Mouse (Mus musculus) liver, embryonic 15.5 days (tissue): ENCODE data around the gene Cdk6. TPM values are rescaled to one million over a fixed set of nuclear protein-coding genes. Genes with fewer than 3 reads are reported as not detected.

Experiments used
- ATAC-seq: fragments of 200-750 bp; cut with Nextera tagmentation; 2 replicates; pipeline ENCODE4 v1.8.0; 2017; ENCODE audit warnings: moderate number of reproducible peaks, mild to moderate bottlenecking, moderate library complexity; ENCODE audit not compliant: insufficient read depth
- H3K27ac ChIP-seq: fragments of 300-500 bp; sonication (generic); replicated peaks from 2 replicates; pipeline ENCODE4 v1.5.1; 2015; ENCODE audit warnings: mild to moderate bottlenecking, inconsistent platforms
- H3K27me3 ChIP-seq: fragments of 300-500 bp; sonication (generic); 2 replicates; pipeline ENCODE4 v1.6.1; 2015; ENCODE audit warnings: mild to moderate bottlenecking, inconsistent platforms
- H3K36me3 ChIP-seq: fragments of 300-500 bp; sonication (generic); replicated peaks from 2 replicates; pipeline ENCODE4 v1.6.1; 2015; ENCODE audit warnings: moderate library complexity, mild to moderate bottlenecking, inconsistent platforms
- H3K4me1 ChIP-seq: fragments of 300-500 bp; sonication (generic); replicated peaks from 2 replicates; pipeline ENCODE4 v1.6.1; 2015; ENCODE audit warnings: inconsistent platforms
- H3K4me2 ChIP-seq: fragments of 300-500 bp; sonication (generic); 2 replicates; pipeline ENCODE4 v1.6.1; 2015; ENCODE audit warnings: moderate library complexity, mild to moderate bottlenecking, inconsistent platforms
- H3K4me3 ChIP-seq: fragments of 300-500 bp; sonication (generic); replicated peaks from 2 replicates; pipeline ENCODE4 v1.5.1; 2015; ENCODE audit warnings: mild to moderate bottlenecking, inconsistent platforms
- H3K9ac ChIP-seq: fragments of 300-500 bp; sonication (generic); 2 replicates; pipeline ENCODE4 v1.6.1; 2015; ENCODE audit warnings: moderate library complexity, mild to moderate bottlenecking, inconsistent platforms
- H3K9me3 ChIP-seq: fragments of 300-500 bp; sonication (generic); replicated peaks from 2 replicates; pipeline ENCODE4 v1.6.1; 2016; ENCODE audit warnings: inconsistent platforms
- whole genome bisulfite sequencing: fragments of 180-500 bp; shearing (Covaris S2); methylation state at CpG from one replicate; pipeline ENCODE4 v1.1.7; 2015; ENCODE audit warnings: mixed read lengths; ENCODE audit not compliant: insufficient replicate concordance; 5-methylcytosine and 5-hydroxymethylcytosine counted together
- polyA plus RNA-seq: library from polyadenylated mRNA; unstranded; fragments of >200 nt; fragmentation: Nextera tagmentation; extraction: Ambion mirVana; gene quantifications from 2 replicates; pipeline ENCODE4 v1.2.1, GENCODE M21; 2015

Gene Cdk6
- polyA plus RNA-seq, 1 experiment from 2014 or later: 19.2 TPM

GRCm38 (mm10) chr5:3490358-3490757, 149.1 kb downstream of the Cdk6 start:
- H3K4me2 ChIP-seq: no peak overlapping the region
- H3K4me3 ChIP-seq: no peak overlapping the region
- peaks cover 37% of the 10 kb centered on the region for H3K4me1 ChIP-seq
- 0 out of 2 replicates have a peak overlapping the region, but pooled peaks have one; percentile 56 for H3K27ac ChIP-seq
- H3K9me3 ChIP-seq: no peaks in the 10 kb centered on the region
- WGBS: 70% methylated on average over 3 of the region's 3 CpGs
- H3K27me3 ChIP-seq: no peaks in the 10 kb centered on the region
- no peak for ATAC-seq
- peaks cover 10% of the 10 kb centered on the region; the same call in 1 of the 2 replicates for H3K36me3 ChIP-seq
- no peak overlapping the region for H3K9ac ChIP-seq

DNA sequence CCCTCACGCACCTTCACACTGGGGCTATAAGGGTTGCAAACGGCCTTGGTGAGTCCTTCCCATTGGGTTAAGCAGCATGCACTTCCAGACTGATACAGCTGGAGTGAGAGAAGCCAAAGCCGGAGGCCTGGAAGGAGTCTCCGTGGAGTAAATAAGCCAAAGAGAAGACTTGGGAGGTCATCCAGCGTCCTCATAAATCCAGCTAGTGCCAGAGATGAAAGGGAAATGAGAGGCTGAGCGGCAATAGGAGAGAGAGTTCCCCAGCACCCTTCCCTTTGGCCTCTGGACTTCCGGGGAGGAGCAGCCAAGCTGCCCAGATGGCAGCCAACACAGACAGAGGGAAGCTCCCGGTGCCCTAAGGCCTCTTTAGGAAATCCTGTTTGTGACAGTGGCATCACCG, 149.8 kb downstream of the Cdk6 start:
- H3K9ac ChIP-seq: no peak overlapping the region
- H3K9me3 ChIP-seq: no peaks in the 10 kb centered on the region
- peaks cover 5% of the 10 kb centered on the region; the same call in 1 of the 2 replicates for H3K36me3 ChIP-seq
- WGBS: 45% methylated on average over 9 of the region's 9 CpGs
- H3K27me3 ChIP-seq: no peaks in the 10 kb centered on the region
- peak overlapping the region; percentile 20; the same call in 1 of the 2 replicates for H3K4me2 ChIP-seq
- H3K4me3 ChIP-seq: no peak overlapping the region
- peak overlapping the region; percentile 56 for H3K27ac ChIP-seq
- peaks cover 37% of the 10 kb centered on the region for H3K4me1 ChIP-seq
- ATAC-seq: peak; percentile 42

DNA sequence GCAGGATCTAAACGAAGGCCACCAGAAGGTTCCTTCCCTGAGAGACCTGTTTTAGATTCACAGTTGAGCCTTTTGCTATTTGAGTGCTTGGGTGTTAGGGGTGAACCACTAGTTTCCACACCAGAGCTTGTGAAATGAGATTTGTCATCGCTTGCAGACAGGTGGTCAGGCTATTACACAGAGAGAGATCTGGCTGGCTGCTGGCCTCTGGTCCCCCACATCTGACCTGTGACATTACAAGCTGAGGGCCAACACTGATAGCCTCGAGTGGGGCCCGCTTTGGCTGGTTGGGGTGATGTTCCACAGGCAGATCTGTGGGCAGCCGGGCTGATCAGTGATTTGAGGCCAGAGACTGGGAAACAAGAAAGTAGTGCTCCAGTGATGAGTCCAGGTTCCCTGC, 150.6 kb downstream of the Cdk6 start:
- H3K27me3 ChIP-seq: no peaks in the 10 kb centered on the region
- no peak overlapping the region for H3K4me3 ChIP-seq
- H3K27ac ChIP-seq: peak overlapping the region; percentile 56
- peaks cover 5% of the 10 kb centered on the region; the same call in 1 of the 2 replicates for H3K36me3 ChIP-seq
- peaks cover 37% of the 10 kb centered on the region for H3K4me1 ChIP-seq
- H3K4me2 ChIP-seq: no peak overlapping the region
- WGBS: 44% methylated on average over 5 of the region's 5 CpGs
- no peak for ATAC-seq
- no peaks in the 10 kb centered on the region for H3K9me3 ChIP-seq
- no peak overlapping the region for H3K9ac ChIP-seq

DNA sequence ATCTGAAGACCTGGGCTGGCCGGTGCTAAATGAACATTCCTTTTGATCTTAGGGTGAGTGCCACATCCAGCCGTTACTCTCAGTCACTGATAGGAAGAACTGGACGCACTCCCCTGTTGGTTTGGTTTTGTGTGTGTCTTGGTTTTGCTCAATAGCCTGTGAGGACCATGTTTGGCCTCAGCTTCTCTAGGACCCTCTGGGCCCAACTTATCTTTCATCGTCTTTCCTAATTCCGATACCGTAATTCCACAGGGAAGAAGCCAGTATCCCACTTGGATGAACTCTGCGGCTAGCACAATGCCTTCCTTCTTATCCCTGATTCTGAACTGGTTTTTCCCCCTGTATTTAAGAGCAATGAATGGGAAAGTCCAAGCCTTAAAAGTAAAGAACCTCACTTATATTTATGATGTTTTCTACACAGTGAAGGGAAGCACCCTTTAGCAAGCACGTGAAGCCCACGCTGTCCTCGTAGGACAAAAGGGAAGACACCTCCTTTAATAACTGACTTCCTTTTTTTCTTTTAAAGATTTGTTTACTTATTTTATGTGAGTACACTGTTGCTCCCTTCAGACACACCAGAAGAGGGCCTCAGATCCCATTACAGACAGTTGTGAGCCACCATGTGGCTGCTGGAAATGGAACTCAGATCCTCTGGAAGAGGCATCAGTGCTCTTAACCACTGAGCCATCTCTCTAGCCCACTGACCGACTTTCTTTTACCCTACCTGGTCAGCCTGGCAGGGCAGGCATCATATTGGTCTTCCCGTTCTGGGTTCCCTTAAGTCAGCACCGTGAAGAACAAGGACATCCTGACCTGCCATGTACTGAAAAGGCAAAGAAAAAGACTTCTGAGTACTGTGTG, 151.7 kb downstream of the Cdk6 start:
- Histone ChIP-seq H3K9ac (no peak overlapping the region), H3K9me3 (no peaks in the 10 kb centered on the region), H3K27ac (no peak overlapping the region), H3K4me2 (no peak overlapping the region), H3K36me3 (peaks cover 8% of the 10 kb centered on the region; the same call in 1 of the 2 replicates), H3K4me3 (no peak overlapping the region), H3K4me1 (peaks cover 34% of the 10 kb centered on the region), H3K27me3 (no peaks in the 10 kb centered on the region)
- WGBS: 73% methylated on average over 13 of the region's 13 CpGs
- ATAC-seq: no peak

- Histone ChIP-seq H3K4me1 (peaks cover 29% of the 10 kb centered on the region), H3K9me3 (no peaks in the 10 kb centered on the region), H3K27ac (no peak overlapping the region), H3K27me3 (no peaks in the 10 kb centered on the region), H3K36me3 (peaks cover 8% of the 10 kb centered on the region; the same call in 1 of the 2 replicates), H3K9ac (no peak overlapping the region), H3K4me2 (no peak overlapping the region), H3K4me3 (no peak overlapping the region)
- ATAC-seq: no peak
- 71% methylated on average over 9 of the region's 9 CpGs for WGBS
These were observed 152.7 kb downstream of the Cdk6 start for GRCm38 (mm10) chr5:3493968-3494367.

DNA sequence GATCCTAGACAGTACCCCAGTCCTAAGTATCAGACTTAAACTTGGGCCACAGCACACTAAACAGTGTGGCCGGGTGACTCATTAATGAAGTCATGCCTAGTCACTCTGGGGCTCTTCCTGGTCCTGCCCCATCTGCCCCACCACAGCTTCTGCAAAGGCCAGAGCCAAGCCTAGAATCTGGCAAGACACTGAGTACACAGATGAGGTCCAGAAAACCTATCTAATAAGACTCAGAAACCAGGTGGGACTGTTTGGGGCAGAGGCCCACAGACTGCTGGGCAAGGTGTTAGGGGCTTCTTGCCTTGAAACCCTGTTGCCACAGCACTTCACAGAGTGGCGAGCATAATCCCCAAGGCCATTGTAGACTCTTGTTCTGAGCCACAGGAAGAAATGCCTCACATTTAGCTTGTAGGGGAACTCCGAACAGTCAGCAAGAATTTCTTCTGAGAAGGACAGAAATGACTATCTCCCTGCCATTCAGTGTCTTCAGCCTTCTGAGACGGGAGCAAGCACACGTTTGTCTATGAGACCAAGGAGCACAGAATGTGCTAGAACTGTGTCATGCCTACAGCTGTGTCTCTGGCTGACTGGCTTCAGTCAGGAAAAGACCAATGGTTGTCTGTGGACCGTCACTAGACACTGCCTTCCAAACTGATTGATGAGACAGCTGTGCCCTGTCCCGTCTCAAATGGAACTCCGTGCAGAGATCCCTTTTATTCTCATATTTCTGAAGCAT, 153.3 kb downstream of the Cdk6 start:
- WGBS: 61% methylated on average over 8 of the region's 8 CpGs
- Histone ChIP-seq H3K27ac (no peak overlapping the region), H3K9ac (no peak overlapping the region), H3K9me3 (no peaks in the 10 kb centered on the region), H3K4me3 (no peak overlapping the region), H3K36me3 (peaks cover 8% of the 10 kb centered on the region; the same call in 1 of the 2 replicates), H3K4me2 (no peak overlapping the region), H3K27me3 (no peaks in the 10 kb centered on the region), H3K4me1 (peaks cover 25% of the 10 kb centered on the region)
- no peak for ATAC-seq

- 0 out of 2 replicates have a peak overlapping the region, but pooled peaks have one; percentile 24 for H3K27ac ChIP-seq
- no peaks in the 10 kb centered on the region for H3K27me3 ChIP-seq
- H3K4me1 ChIP-seq: peaks cover 34% of the 10 kb centered on the region
- no peaks in the 10 kb centered on the region for H3K9me3 ChIP-seq
- no peak for ATAC-seq
- H3K9ac ChIP-seq: no peak overlapping the region
- 22% methylated on average over 5 of the region's 5 CpGs for WGBS
- no peak overlapping the region for H3K4me3 ChIP-seq
- peaks cover 8% of the 10 kb centered on the region; the same call in 1 of the 2 replicates for H3K36me3 ChIP-seq
- H3K4me2 ChIP-seq: no peak overlapping the region
These were observed 156.2 kb downstream of the Cdk6 start for GRCm38 (mm10) chr5:3497505-3497925.

DNA sequence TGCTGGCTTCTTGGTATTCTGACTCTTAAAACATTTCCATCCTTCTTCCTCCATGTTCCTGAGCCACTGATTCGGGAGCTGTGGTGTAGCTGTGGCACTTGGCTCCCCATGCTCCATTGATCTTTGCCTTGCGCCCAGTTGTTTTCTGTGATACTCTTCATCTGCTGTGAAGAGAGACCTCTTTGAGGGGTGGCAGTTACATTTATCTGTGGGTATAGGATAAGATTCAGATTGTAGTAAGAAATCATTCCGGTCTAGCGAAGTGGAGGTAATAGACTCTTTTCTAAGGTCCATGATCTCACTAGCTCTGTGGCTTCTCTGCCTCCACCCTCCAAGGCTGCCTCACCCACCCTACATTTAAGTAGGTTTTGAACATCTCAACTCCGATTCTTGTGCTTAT, 159.0 kb downstream of the Cdk6 start:
- Histone ChIP-seq H3K36me3 (0 out of 2 replicates have a peak, but pooled peaks cover 3% of the 10 kb centered on the region), H3K9me3 (no peaks in the 10 kb centered on the region), H3K9ac (no peak overlapping the region), H3K4me1 (peaks cover 50% of the 10 kb centered on the region), H3K4me2 (no peak overlapping the region), H3K27ac (no peak overlapping the region), H3K4me3 (no peak overlapping the region), H3K27me3 (no peaks in the 10 kb centered on the region)
- 54% methylated on average over 5 of the region's 5 CpGs for WGBS
- no peak for ATAC-seq

GRCm38 (mm10) chr5:3500957-3501563, 159.8 kb downstream of the Cdk6 start:
- Histone ChIP-seq H3K4me1 (peaks cover 55% of the 10 kb centered on the region), H3K9ac (no peak overlapping the region), H3K9me3 (no peaks in the 10 kb centered on the region), H3K4me3 (no peak overlapping the region), H3K27me3 (no peaks in the 10 kb centered on the region), H3K27ac (peak overlapping the region; percentile 70), H3K4me2 (peak overlapping the region; percentile 42), H3K36me3 (0 out of 2 replicates have a peak, but pooled peaks cover 3% of the 10 kb centered on the region)
- 40% methylated on average over 8 of the region's 8 CpGs for WGBS
- no peak for ATAC-seq

DNA sequence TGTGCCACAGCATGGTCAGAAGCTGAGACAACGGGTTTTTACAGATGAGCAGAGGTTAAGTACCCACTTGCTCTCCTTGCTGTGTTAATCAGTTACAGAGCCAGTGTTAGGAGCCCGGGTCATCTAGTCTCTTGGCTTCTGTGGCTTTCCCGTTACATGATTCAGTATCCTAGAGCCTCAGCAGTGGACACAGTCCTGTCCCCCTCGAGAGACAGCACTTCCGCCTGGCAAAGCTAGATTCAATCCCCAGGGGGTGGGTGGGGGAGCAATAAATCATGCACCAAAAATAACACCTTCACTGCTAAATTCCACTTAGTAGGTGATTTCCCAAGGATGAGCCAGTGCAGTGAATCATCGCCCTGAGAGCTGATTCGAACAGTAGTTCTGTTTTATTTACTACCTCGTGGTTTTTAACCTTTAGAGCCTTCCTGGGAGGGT, 160.3 kb downstream of the Cdk6 start:
- Histone ChIP-seq H3K9ac (no peak overlapping the region), H3K4me3 (no peak overlapping the region), H3K4me1 (peaks cover 55% of the 10 kb centered on the region), H3K27me3 (no peaks in the 10 kb centered on the region), H3K4me2 (peak overlapping the region; percentile 42), H3K9me3 (no peaks in the 10 kb centered on the region), H3K36me3 (0 out of 2 replicates have a peak, but pooled peaks cover 3% of the 10 kb centered on the region), H3K27ac (peak overlapping the region; percentile 70)
- 21% methylated on average over 8 of the region's 8 CpGs for WGBS
- peak; percentile 43; the same call in 1 of the 2 replicates for ATAC-seq
